Mouse (Mus musculus) kidney, adult 11 months (tissue): ENCODE data around the gene Ticam1.

Source experiments
- DNase-seq: peaks from one replicate; pipeline ENCODE4 v3.0.0; 2022

The Ticam1 gene

DNA sequence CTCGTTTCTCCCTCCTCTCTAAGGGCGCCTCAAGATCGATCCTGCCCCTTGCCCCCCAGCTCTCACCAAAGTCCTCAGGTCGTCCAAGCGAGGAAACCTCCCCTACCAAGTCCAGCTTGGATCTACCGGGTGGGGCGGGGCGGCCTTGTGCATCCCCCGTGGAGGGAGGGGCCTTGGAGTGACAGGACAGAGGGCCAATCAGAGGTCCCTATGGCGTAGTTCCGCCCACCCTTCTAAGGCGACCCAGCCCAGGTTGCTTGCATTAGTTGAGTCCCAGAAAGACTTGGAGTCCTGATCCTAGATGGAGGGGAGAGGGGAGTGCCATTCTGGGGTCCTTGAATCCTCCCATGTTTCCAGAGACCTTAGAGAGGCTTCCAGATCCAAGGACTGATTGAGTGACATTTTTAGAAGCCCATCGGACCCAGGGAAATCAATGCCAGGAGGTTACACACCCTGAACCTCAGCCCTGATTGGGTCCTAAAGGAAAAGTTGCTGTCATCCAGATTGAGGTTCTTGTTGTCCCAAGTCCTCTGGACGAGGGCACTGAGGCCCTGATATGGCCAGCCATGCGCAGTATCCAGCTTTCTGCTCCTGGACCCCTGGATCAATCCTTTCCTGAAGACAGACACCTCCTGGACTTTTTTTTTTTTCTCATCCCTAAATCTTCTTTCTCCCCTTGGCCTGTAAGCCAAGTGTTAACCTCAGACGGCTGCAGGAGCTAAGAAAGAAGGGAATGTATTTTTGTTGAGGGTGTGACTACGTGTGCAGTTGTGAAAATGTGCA is 14.0 kb upstream of the Ticam1 start:
- peak; percentile 98 for DNase-seq

- DNase-seq: no peak
Measured at GRCm38 (mm10) chr17:56289371-56290331, 13.1 kb upstream of the Ticam1 start.

GRCm38 (mm10) chr17:56288866-56289265 is 12.3 kb upstream of the Ticam1 start:
- DNase-seq: no peak

- peak; percentile 75 for DNase-seq
Measured at GRCm38 (mm10) chr17:56287830-56288229, 11.2 kb upstream of the Ticam1 start.

DNA sequence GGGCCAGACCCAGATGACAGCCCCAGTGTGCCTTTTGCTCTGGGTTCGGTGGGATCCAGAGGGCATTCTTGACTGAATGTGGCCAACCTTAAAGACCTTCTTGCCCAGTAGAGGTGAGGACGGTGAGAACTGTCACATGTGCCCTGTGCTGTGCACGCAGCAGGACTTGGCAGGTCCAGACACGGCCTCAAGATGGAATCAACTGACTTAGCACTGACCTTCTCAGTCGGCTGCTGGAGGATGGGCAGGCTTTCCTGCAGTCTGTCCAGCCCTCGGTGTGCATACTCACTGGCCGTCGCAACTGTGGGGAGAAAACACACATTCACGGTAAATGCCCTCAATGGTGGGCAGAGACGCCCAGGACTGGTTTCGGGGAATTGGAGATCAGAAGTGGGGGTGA is 9.4 kb upstream of the Ticam1 start:
- no peak for DNase-seq

DNA sequence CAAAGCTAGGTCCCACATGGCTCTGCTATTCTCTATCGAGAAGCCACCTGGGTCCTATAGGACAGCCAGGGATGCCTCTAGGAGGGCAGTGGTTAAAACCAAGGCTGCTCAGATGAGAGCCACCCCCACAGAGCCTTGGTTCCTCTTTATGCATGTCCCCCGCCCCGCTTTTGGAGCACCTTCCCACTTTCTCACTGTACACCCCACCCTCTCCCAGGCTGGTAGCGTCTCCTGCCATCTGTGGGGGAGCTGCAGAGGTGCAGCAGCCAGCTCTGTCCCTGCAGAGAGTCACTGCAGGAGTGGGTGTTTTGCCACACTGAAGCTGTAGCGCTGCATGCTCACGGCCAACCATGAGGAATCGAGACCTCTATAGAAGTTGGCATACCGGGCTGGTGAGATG is 6.7 kb upstream of the Ticam1 start:
- no peak for DNase-seq

GRCm38 (mm10) chr17:56282802-56283201 is 6.2 kb upstream of the Ticam1 start:
- DNase-seq: no peak

GRCm38 (mm10) chr17:56281193-56281592 is 4.6 kb upstream of the Ticam1 start:
- no peak for DNase-seq

DNA sequence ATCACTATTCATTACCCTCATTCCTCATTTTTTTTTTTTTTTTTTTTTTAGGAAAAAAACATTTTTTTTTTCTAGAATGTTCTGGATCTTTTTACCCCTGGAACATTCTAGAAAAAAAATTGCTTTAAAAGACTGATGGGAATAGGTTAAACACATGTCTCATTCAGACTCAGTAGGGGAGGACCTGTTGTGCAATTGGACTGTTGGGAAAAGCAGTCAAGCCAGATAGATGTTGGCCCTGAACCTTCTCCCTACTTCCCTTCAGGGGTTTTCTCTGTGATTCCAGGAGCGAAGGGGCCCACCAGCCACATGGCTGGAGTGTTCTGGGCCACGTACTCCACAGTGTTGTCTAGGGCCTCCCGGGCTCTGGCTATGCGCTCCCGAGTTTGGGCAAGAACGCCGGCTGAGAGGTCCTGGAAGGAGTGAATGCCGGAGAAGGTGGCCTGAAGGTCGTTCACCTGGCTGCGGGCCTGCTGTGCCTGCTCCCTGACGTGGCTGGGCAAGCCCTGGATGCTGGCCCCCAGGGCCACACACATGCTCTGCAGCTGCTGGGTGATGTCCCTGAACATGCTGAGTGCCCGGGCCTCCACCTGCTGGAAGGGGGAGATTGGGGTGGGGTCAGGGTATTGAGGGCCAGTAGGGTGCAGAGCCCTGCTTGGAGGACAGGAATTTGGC is 3.0 kb upstream of the Ticam1 start:
- peak; percentile 69 for DNase-seq

GRCm38 (mm10) chr17:56278340-56278739 is 1.8 kb upstream of the Ticam1 start:
- no peak for DNase-seq

GRCm38 (mm10) chr17:56277567-56277893 is 944 bp upstream of the Ticam1 start:
- no peak for DNase-seq

DNA sequence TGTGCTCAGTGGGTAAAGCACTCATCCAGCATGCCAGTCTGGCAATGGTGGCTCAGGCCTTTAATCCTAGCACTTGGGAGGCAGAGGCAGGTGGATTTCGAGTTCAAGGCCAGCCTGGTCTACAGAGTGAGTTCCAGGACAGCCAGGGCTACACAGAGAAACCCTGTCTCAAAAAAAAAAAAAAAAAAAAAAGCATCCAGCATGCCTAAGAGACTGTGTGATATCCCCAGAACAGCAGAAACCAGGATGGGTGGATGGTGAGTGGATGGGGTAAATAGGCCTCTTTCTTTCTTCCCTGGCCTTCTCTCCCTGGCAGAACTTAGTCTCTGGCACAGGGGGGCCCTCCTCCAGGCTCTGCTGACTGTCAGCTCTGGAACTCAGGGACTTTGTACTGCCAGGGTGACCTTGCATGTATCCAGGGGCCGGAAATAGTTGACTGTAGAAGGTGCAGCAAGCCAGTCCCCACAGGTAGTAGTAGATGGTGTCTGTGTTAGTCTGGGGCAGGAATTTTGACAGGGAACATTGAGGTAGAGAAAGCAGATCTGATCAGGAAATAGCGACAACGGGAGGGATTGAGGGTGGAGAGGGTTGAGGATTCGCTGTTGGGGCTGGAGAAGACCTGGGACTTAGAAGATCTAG is 625 bp downstream of the Ticam1 start:
- peak; percentile 85 for DNase-seq

DNA sequence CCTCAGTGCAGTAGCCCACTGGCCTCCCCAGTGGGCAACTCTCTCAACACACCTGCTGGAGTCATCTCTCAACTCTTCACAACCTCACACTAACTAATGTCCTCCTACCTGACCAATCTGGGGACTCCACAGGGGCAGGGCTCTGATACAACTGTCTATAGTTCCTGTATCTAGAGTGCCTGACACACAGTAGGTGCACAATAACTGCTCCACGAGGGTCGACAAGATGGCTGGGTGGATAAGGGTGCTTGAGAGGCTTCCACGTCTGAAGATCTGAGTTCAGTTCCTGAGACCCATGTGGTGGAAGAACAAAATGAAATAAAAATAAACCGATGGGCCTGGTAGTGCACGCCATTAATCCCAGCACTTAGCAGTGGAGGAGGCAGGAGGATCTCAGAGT is 2.6 kb downstream of the Ticam1 start:
- DNase-seq: no peak

DNA sequence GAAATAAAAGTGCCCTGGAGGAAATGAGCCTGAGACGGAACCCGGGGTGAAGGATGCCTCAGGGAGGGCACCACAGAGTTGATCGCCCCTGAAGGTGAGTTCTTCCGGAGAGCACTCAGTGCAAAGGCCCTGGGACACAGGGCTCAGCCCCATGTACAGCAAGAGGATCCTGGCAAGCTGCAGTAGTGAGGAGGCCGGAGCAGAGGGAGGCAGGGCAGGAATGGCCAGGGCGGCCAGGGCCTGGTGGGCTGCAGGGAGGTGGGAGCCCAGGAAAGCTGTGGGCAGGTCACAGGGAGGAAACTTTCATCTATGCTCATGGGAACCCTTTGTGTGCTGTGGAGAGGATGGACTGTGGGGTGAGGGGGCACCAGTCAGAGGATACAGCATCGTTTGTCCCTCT is 3.1 kb downstream of the Ticam1 start:
- no peak for DNase-seq

- peak; percentile 63 for DNase-seq
Measured at GRCm38 (mm10) chr17:56272644-56273043, 3.9 kb downstream of the Ticam1 start.

GRCm38 (mm10) chr17:56271609-56272253 is 4.9 kb downstream of the Ticam1 start:
- no peak for DNase-seq

DNA sequence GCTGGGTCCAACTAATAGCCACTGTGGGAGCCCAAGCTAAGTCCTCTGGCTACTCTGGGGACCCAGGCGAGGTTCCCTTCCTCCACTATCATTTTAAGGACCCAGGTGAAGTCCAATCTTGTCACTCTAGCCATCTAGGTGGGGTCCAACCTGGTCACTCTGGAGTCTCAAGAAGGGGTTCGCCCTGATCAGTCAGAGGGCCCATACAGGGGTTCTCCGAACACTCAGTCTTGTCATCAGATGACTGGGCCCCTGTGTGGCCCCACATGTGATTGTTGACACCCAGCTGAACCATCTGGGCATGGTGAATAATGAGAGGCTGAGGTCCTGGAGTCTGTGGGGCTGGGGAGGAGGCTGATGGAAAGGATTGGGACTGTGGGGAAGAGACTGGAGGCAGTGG is 6.8 kb downstream of the Ticam1 start:
- peak; percentile 18 for DNase-seq

DNA sequence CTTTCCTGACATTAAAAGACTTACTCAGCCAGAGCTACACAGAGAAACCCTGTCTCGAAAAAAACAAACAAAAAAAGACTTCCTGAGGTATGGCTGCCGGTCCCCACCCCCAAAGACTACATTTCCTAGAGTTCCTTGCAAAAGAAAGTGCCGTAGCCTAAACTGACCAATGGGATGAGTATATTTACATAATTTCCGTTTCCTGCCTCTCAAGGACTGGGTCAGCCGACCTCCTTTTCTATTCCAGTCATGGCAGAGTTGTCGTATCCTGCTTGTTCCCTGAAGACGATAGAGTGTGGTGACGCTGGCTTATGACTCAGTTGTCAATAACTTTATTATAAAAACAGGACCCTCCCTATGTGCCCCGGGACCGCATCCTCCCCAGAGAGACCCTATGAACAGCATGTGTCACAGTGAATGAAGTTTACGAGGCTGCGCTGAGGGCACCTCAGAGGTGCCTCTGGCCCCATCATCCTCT is 7.4 kb downstream of the Ticam1 start:
- peak; percentile 79 for DNase-seq

DNA sequence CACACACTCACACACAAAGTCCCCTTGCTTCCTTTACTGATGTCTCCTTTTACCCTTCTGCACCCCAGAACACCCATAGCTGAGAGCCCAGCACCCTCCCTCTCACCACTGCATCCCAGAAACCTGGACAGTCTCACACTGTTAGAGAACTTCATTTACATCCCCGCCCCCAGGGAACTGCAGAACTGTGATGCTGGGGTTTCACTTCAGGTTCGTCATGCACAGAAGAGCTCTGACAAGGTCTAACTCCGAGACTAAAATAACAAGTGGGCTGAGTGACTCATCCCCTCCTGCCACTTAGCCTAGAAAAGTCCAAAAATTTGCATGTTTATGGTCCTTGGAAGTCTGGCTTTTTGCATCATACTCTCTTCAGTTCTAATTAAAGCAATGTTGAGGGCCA is 10.3 kb downstream of the Ticam1 start:
- peak; percentile 12 for DNase-seq

- DNase-seq: no peak
Measured at GRCm38 (mm10) chr17:56265869-56266268, 10.7 kb downstream of the Ticam1 start.

GRCm38 (mm10) chr17:56265011-56265410 is 11.6 kb downstream of the Ticam1 start:
- peak; percentile 3 for DNase-seq

DNA sequence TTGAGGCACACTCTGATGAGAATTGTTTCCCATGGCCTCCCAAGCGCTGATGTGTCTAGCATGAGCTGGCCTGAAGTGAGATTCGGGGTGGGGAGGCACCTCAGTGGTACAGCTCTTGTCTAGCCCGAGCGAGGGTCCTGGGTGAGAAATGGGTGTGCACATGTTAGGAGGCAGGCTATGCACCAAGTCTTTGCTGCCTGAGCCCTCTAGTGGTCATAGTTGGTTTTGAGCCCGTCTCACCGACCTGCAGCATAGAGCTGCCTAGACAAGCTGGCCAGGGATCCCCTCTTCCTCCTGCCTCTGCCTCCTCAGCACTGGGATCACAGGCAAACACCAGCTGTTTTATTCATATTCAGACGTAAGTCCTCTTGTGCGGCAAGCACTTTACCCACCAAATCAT is 12.6 kb downstream of the Ticam1 start:
- peak; percentile 72 for DNase-seq
